Mouse (Mus musculus) spleen, adult 2 months (tissue): ENCODE data around the gene Rnasek.
A peak's percentile ranks its signal among the peaks of the same experiment; 100 is the strongest.

Experiments used
- CTCF ChIP-seq: fragments of 200-500 bp; IDR thresholded peaks from 2 replicates; pipeline ENCODE4 v1.5.1; 2011; ENCODE audit warnings: mild to moderate bottlenecking, inconsistent platforms; ENCODE audit not compliant: insufficient read depth, insufficient read length, insufficient replicate concordance; ENCODE audit errors: extremely low read depth
- POLR2A ChIP-seq: fragments of 200-500 bp; IDR thresholded peaks from 2 replicates; pipeline ENCODE4 v1.6.1; 2011; ENCODE audit warnings: low read depth, low read length, inconsistent platforms

DNA sequence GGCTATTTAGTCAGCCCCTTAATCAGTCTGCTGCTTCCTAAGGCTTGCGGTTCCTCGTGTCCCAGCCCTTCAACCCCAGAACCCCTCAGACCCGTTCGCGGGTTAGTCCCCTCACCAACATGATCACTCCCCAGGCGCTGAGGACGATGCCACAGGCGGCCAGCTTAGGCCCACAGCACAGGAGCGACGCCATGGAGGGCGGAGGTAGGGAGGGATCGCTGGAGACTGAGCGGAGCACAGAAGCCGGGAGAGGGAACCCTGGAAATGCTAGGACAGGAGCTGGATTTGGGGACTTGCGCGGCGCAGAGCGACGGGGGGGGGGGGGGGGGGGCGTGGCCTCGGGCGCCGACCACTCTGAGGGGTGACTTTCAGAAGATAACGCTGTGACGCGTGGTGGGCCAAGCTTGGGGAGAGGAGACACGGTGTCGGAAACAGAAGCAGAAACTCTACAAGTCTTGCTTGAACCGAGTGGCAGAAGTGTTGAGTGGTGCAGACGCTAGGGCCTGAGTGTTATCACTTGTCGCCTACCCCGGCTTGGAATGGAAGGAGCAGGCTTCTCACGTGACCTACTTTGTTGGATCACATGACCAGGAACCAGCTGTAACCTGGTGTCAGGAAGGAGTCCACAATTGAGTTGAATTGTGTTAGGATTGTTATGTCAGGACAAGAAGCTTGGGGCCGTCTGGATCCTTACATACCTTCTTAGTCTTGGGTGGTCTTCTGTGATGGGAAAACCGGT is at the start of gene Rnasek, which contains the start of gene Gm21988:
- no peak for TF ChIP-seq CTCF
- peak; percentile 64 for TF ChIP-seq POLR2A
